Mouse (Mus musculus): ENCODE results near the gene Aacs. TPM values are rescaled to one million over a fixed set of nuclear protein-coding genes. Genes with fewer than 3 reads are reported as not detected.

The Aacs gene
- 10 to 100 TPM; 23.3 to 24.1 TPM for total RNA-seq (2023)

DNA sequence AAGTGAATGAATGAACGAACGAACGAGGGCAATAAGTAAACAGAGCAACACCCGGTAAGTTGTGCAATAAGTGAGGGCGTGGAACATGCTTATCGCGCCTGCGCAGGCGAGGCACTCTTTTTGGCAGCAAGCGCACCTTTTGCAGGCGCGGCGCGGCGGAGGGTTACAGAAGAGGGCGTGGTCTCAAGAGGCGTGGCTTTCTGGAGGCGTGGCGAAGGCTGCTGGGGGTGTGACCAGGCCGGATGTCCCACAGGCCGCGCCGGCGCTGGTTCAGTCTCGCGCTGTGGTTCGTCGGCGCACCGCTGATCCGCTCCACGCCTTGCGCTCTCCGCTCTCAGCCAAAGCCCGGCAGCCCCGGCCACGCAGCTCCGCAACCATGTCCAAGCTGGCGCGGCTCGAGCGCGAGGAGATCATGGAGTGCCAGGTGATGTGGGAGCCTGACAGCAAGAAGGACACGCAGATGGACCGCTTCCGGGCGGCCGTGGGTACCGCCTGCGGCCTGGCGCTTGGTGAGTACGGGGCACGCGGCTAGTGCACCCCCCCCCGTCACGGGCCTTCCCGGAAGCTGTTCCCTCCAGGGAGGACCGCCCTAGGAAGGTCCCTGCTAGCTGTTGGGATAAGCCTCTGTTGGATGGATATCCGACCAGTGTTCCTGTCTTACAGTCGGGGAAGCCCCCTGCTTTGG, at the start of gene Aacs:
TSS of gene Aacs (plus strand) at position 214 of the 685 bp plus-strand sequence.

DNA sequence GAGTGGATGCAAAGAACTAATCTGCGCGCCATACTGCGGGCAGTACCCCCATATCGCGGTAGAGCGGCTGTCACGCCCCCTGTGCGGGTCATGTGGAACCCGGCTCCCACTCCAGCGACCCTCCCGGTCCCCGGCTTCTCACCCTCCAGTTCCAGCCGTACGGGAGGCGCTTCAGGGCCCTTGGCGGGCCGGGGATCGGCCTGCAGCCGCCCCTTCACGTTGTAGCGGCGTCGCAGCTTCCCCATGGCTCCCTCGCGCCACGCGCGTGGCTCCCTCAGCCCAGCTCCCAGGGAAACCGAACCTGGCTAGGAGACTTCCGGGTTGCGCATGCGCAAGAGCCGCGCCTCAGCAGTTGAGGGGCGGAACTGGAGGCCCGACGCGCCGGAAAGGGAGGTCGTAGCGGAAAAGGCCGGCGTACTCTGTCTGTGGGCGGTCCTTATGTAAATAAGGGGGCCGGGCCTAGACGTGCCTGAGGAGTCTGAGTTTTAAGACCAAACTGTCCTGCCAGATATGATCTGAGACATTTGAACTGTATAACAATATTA, 41.7 kb upstream of the Aacs start, which contains the start of gene Dhx37:
TSS of gene Dhx37 (minus strand) at position 329 of the 545 bp plus-strand sequence.

DNA sequence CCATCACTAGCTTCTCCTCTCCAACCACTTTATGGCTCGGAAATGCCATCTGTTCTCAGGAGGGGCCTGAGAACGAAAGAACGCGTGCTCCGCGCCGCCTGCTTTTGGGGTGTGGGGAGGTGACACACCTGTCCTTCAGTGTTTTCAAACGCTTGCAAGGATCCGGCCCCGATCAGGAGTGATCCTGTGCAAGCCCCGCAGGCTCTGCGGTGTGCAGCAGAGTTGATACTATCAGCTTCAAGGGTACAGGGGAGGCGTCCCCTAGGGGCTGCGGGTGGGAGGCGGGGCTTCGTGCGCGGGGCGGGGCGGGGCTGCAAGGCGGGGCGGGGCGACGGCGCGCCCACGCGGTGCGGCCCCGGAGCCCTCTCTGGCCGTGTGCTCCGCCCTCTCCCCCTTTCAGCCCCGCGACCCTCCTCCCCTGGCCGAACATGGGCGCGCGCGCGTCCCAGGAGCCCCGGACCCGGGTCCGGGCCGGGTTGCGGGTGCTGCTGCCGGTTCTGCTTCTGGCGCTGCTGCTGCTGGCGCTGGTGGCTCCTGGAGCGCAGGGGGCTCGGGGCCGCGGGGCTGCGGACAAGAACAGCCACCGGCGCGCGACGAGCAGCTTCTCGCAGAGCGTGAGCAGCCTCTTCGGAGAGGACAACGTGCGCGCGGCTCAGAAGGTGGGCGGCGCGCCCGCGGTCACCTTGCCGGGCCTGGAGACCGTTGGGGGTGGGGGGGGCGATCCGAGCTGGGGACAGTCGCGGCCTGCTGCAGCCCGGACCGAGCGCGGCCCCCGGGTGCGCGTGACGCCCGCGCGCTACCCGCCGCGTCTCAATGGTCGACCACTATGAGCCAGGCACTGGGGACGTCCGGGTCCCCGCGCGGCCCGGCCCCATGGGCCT, 34.1 kb upstream of the Aacs start, which contains the start of gene Bri3bp:
TSS of gene Bri3bp (plus strand) at position 335 of the 881 bp plus-strand sequence.

DNA sequence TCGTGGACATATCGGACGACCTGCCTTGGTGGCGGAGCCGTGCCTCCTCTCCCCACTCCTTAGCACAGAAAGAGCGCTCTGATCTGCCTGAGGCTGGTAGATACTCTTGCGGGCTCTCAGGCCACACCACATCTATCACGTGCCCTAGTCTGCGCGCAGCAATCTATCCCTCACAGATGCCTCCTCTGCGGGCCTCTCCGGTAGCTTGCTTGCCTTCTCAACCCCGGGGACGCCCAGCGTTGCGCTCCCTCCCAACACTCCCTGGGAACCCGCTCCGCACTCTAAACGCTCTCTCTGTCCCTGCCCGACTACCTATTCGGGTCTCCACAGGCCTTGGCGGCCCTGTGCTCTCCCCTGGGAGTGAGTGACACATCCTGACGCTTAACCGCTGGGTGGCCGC, 56.0 kb downstream of the Aacs start, which contains the start of gene Tmem132b:
TSS of gene Tmem132b (plus strand) at position 141 of the 400 bp plus-strand sequence.

Other genes with a start within 250 kb of the Aacs start
- 100 to 1,000 TPM; 249 to 253 TPM for gene Scarb1, start 134.7 kb upstream of the Aacs start, total RNA-seq (2023)
- gene Gm10382, start 86.5 kb upstream of the Aacs start, total RNA-seq (2023) = 1 to 10 TPM; 1.2 to 1.4 TPM
- 1,000 to 10,000 TPM; 2,603 to 3,157 TPM for gene Ubc, start 85.6 kb upstream of the Aacs start, total RNA-seq (2023)
- gene Dhx37, start 41.7 kb upstream of the Aacs start, total RNA-seq (2023) = 10 to 100 TPM; 11.7 TPM
- 10 to 100 TPM; 40.5 to 41.8 TPM for gene Bri3bp, start 34.2 kb upstream of the Aacs start, total RNA-seq (2023)
- gene Tmem132b, start 56.0 kb downstream of the Aacs start, total RNA-seq (2023) = under 1 TPM in 1 of 2 experiments, not detected in 1; 0.09 TPM

All from monocyte, adult 59 days (primary cell).